Mouse (Mus musculus) thymus, postnatal 25 days (tissue): ENCODE measurements around the gene Mfap3.
A peak's percentile ranks its signal among the peaks of the same experiment; 100 is the strongest.
"Not testable (repeated sequence)": the region's sequence is repeated elsewhere in the genome, so short reads cannot be mapped to it uniquely, and the experiment has no call there.

Source experiments
- DNase-seq: peaks from one replicate; pipeline ENCODE4 v3.0.0; 2022

The Mfap3 gene

GRCm38 (mm10) chr11:57531300-57531950, 13.0 kb downstream of the Mfap3 start:
- no peak for DNase-seq

- no peak for DNase-seq
Observed at GRCm38 (mm10) chr11:57532306-57532705, 13.8 kb downstream of the Mfap3 start.

- no peak for DNase-seq
Observed at GRCm38 (mm10) chr11:57535912-57536311, 17.4 kb downstream of the Mfap3 start.

- no peak for DNase-seq
Observed at GRCm38 (mm10) chr11:57539841-57540418, 21.5 kb downstream of the Mfap3 start.

GRCm38 (mm10) chr11:57540681-57541080, 22.2 kb downstream of the Mfap3 start:
- no peak for DNase-seq

GRCm38 (mm10) chr11:57548618-57549550, 30.4 kb downstream of the Mfap3 start:
- peak; percentile 74 for DNase-seq

DNA sequence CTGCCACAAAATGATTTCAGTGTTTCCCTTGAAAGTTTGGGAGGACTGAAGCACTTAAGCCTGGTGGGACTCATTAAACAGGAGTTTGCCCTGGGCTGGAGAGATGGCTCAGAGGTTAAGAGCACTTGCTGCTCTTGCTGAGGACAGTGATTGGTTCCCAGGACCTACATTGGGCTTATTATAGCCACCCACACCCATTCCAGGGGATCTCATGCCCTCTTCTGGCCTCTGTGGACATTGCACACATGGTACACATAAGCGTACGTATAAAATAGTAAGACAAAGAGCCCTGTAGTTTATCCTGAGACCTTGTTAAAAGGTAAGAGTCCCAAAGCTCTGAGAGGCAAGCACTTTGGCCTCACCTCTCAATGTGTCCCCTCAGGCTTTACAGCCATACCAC, 31.8 kb downstream of the Mfap3 start:
- DNase-seq: no peak

DNA sequence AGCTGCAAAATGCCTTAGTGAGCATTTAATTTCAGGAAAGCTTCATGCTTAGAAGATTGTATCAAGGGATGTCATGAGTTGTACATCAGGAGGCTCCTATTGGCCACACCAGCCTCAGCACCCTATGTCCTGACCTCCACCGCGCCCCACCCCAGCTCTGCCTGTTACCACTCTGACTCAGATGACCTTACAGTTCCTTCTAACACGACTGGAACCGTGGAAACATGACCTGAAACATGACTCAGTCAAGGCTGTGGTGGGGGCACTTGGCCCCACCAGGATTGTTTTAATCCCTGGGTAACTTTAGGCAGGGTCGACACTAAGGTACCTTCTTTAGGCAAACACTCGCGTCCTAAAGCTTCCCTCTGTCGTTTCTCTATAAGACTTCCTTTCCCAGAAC, 32.6 kb downstream of the Mfap3 start:
- DNase-seq: no peak

DNA sequence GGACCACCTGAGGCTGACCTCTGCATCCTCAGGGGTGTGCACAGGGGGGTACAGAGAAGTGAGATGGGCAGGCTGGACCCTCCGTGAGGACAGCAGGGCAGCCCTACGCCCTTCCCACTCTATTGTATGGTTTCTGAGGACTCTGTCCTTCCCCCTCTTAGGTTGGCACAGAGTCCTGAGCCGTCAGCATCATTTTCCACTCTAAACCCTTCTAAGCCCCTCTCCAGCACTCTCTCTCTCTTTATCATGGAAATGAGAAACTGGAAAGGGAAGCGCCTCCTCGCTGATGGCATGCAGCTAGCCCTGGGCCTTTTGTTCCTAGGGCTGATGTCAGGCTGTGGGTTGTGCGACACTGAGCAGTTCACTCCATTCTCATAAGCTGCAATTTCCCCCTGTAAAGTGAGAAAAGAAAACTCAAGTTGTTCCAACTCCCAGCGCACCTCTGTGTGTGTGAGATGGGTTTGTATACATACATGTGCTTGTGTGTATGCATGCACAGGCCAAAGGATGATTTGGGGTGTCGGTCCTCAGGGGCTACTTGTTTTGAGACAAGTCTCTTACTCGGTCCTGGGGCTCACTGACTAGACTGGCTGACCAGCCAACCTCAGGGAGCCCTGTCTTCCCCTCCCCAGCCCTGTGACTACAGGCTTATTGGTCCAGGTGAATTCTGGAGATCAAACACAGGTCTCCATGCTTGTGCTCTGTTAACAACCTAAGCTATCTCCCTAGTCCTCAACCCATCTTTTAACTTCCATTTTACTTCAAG, 34.7 kb downstream of the Mfap3 start:
- no peak for DNase-seq

DNA sequence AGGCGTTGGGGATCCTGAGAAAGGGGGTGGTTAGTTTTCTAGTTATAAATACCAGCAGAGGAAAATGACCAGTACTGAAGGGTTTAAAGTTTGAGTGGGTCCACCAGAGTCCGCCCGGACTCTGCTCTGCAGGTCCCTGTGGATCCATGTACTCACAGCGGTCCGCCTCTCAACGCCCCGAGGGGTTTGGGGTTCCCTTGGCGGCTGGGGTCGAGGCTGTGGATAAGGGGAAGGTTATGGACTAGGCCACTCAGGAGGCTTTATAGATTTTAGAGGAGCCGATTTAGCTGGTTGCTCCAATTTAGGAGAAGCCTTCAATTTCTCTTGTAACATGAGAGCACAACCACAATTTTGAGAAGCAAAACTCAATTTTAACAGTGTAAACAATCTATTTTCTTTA, 39.5 kb downstream of the Mfap3 start:
- not testable (repeated sequence) for DNase-seq

GRCm38 (mm10) chr11:57564564-57564963, 46.1 kb downstream of the Mfap3 start:
- DNase-seq: no peak

- no peak for DNase-seq
Observed at GRCm38 (mm10) chr11:57566091-57567035, 47.9 kb downstream of the Mfap3 start.

GRCm38 (mm10) chr11:57568950-57569490, 50.6 kb downstream of the Mfap3 start:
- DNase-seq: no peak

- no peak for DNase-seq
Observed at GRCm38 (mm10) chr11:57571035-57571434, 52.6 kb downstream of the Mfap3 start.

DNA sequence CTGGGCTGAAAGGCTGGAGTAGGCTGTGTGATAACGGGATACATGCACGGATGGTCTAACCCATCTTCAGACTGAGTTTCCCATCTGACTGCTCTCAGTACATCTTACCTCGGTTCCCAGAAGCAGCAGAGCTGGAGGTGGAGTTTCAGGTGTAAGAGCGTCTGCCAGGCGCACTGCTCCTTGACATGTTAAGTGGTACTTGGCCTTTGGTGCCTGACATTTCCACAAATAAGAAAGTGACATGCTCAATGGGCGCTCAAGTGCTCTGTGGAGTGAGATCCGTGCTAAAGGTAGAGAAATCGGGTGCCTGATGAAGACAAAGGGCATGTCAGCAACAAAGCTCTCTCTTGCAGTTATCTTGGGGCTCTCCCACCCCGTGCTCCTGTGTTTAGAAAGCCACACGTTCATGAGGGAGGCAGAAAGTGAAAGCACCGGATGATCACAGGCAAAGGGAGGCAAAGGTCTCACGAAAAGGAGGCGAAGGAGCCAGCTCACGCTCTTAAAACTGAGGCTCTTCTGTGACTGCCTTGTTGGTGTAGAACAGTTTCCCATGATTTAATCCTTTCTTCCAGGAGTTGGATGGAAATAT, 55.3 kb downstream of the Mfap3 start:
- peak; percentile 49 for DNase-seq

GRCm38 (mm10) chr11:57576871-57577515, 58.5 kb downstream of the Mfap3 start:
- no peak for DNase-seq

GRCm38 (mm10) chr11:57582818-57583635, 64.6 kb downstream of the Mfap3 start:
- no peak for DNase-seq
